Mouse (Mus musculus) C2C12 (cell line): ENCODE data around the gene Teddm1a. TPM values are rescaled to one million over a fixed set of nuclear protein-coding genes. Genes with fewer than 3 reads are reported as not detected.

ENCODE experiments used
- H3K27me3 ChIP-seq: one replicate; pipeline ENCODE4 v1.6.1; 2011; ENCODE audit not compliant: control insufficient read depth, insufficient read depth, insufficient read length
- H3K36me3 ChIP-seq: one replicate; pipeline ENCODE4 v1.6.1; 2011; ENCODE audit not compliant: control insufficient read depth, insufficient read depth
- H3K4me3 ChIP-seq: one replicate; pipeline ENCODE4 v1.5.1; 2011; ENCODE audit warnings: mild to moderate bottlenecking, control low read depth; ENCODE audit not compliant: poor library complexity, insufficient read depth, severe bottlenecking
- H3K79me2 ChIP-seq: one replicate; pipeline ENCODE4 v1.6.1; 2011; ENCODE audit not compliant: control insufficient read depth, insufficient read depth
- H3K79me3 ChIP-seq: one replicate; pipeline ENCODE4 v1.6.1; 2011; ENCODE audit warnings: low read depth, control low read depth
- H3ac ChIP-seq: one replicate; pipeline ENCODE3; 2011; ENCODE audit warnings: low read depth; ENCODE audit not compliant: control insufficient read depth, insufficient read length
- CEBPB ChIP-seq: IDR thresholded peaks from one replicate; pipeline ENCODE4 v1.6.1; 2011; ENCODE audit warnings: low read depth, mild to moderate bottlenecking, control low read depth, moderate library complexity
- CTCF ChIP-seq: IDR thresholded peaks from one replicate; pipeline ENCODE4 v1.5.1; 2011; ENCODE audit not compliant: control insufficient read depth, insufficient read depth, insufficient read length
- FOSL1 ChIP-seq: IDR thresholded peaks from one replicate; pipeline ENCODE4 v1.8.0; 2011; ENCODE audit warnings: mild to moderate bottlenecking, low read length; ENCODE audit not compliant: poor library complexity, insufficient read depth, severe bottlenecking
- MAX ChIP-seq: IDR thresholded peaks from one replicate; pipeline ENCODE4 v1.6.1; 2011; ENCODE audit warnings: mild to moderate bottlenecking, control low read depth
- MYOD1 ChIP-seq: IDR thresholded peaks from one replicate; pipeline ENCODE4 v1.6.1; 2011; ENCODE audit warnings: low read depth; ENCODE audit not compliant: control insufficient read depth, insufficient read length
- MYOG ChIP-seq: IDR thresholded peaks from one replicate; pipeline ENCODE4 v1.6.1; 2011; ENCODE audit not compliant: control insufficient read depth, insufficient read length; ENCODE audit errors: extremely low read depth
- USF1 ChIP-seq: IDR thresholded peaks from one replicate; pipeline ENCODE4 v1.6.1; 2011; ENCODE audit warnings: low read depth, mild to moderate bottlenecking, control low read depth, moderate library complexity
- microRNA-seq: library from miRNA; unstranded; fragments of <30 nt; microRNA quantifications from one replicate; pipeline ENCODE4, GENCODE M21; 2019; ENCODE audit warnings: borderline microRNAs expressed
- polyA plus RNA-seq: library from polyadenylated mRNA; unstranded; fragments of >200 nt; fragmentation: generic; extraction: Trizol; gene quantifications from one replicate; pipeline ENCODE4 v1.2.1, GENCODE M21; 2012; ENCODE audit warnings: missing spikeins

Teddm1a gene
- polyA plus RNA-seq, 1 experiment, result not detected

GRCm38 (mm10) chr1:153930431-153930830 lies 38.9 kb downstream of the Teddm1a start:
- Histone ChIP-seq H3ac (no peak overlapping the region), H3K36me3 (no peaks in the 10 kb centered on the region), H3K79me3 (no peaks in the 10 kb centered on the region), H3K27me3 (no peaks in the 10 kb centered on the region), H3K4me3 (no peak overlapping the region), H3K79me2 (no peaks in the 10 kb centered on the region)
- TF ChIP-seq CEBPB (no peak), FOSL1 (no peak), MYOD1 (no peak), CTCF (no peak)

GRCm38 (mm10) chr1:153933772-153934171 lies 42.2 kb downstream of the Teddm1a start:
- Histone ChIP-seq H3K4me3 (no peak overlapping the region), H3ac (no peak overlapping the region), H3K27me3 (no peaks in the 10 kb centered on the region), H3K79me3 (no peaks in the 10 kb centered on the region), H3K79me2 (no peaks in the 10 kb centered on the region), H3K36me3 (no peaks in the 10 kb centered on the region)
- TF ChIP-seq MAX, result no peak
- no peak for TF ChIP-seq MYOD1
- TF ChIP-seq USF1, result no peak

- H3K4me3 ChIP-seq, result no peak overlapping the region
Measured at GRCm38 (mm10) chr1:153935844-153936380, 44.4 kb downstream of the Teddm1a start.

GRCm38 (mm10) chr1:153937025-153937424 lies 45.5 kb downstream of the Teddm1a start:
- Histone ChIP-seq H3K27me3 (no peaks in the 10 kb centered on the region), H3K79me2 (no peaks in the 10 kb centered on the region), H3ac (no peak overlapping the region), H3K36me3 (no peaks in the 10 kb centered on the region), H3K4me3 (no peak overlapping the region), H3K79me3 (no peaks in the 10 kb centered on the region)
- no peak for TF ChIP-seq FOSL1
- no peak for TF ChIP-seq USF1
- TF ChIP-seq CEBPB, result no peak
- TF ChIP-seq MAX, result no peak
- TF ChIP-seq CTCF, result no peak
- TF ChIP-seq MYOG, result no peak
- no peak for TF ChIP-seq MYOD1

More at GRCm38 (mm10) chr1:153935844-153936380, 44.4 kb downstream of the Teddm1a start:
- no peaks in the 10 kb centered on the region for H3K79me3 ChIP-seq
- no peaks in the 10 kb centered on the region for H3K27me3 ChIP-seq
- H3ac ChIP-seq, result no peak overlapping the region
- TF ChIP-seq USF1, result no peak
- TF ChIP-seq MYOG, result no peak
- TF ChIP-seq FOSL1, result no peak
- TF ChIP-seq MYOD1, result no peak
- TF ChIP-seq CEBPB, result no peak
- no peak for TF ChIP-seq CTCF
- TF ChIP-seq MAX, result no peak
- no peaks in the 10 kb centered on the region for H3K36me3 ChIP-seq
- H3K79me2 ChIP-seq, result no peaks in the 10 kb centered on the region

GRCm38 (mm10) chr1:153940986-153941385 lies 49.4 kb downstream of the Teddm1a start:
- Histone ChIP-seq H3K36me3 (no peaks in the 10 kb centered on the region), H3K4me3 (no peak overlapping the region), H3ac (no peak overlapping the region), H3K27me3 (no peaks in the 10 kb centered on the region), H3K79me3 (no peaks in the 10 kb centered on the region), H3K79me2 (no peaks in the 10 kb centered on the region)
- no peak for TF ChIP-seq FOSL1
- no peak for TF ChIP-seq CEBPB
- no peak for TF ChIP-seq CTCF
- TF ChIP-seq USF1, result no peak
- TF ChIP-seq MYOG, result no peak
- no peak for TF ChIP-seq MAX
- no peak for TF ChIP-seq MYOD1

Small RNA genes lying within 50 kb of the gene (microRNA-seq; reads per million reads assigned to microRNA genes)
- gene Mir8114, result 13.9 reads per million, percentile 62 among the genes with 10 or more reads in this experiment

Other genes starting within 250 kb of the Teddm1a start
- gene Rgs8, start 238.7 kb upstream of the Teddm1a start, polyA plus RNA-seq, result under 0.01 TPM
- gene Rgs16, start 151.4 kb upstream of the Teddm1a start, polyA plus RNA-seq, result 2.8 TPM
- 0.07 TPM for gene Rnasel, start 142.3 kb upstream of the Teddm1a start, polyA plus RNA-seq
- not detected for gene Rgsl1, start 47.6 kb upstream of the Teddm1a start, polyA plus RNA-seq
- gene Teddm1b, start 17.4 kb upstream of the Teddm1a start, polyA plus RNA-seq, result 0.01 TPM
- 31.6 TPM for gene Glul, start 8.2 kb downstream of the Teddm1a start, polyA plus RNA-seq
- 0.06 TPM for gene Teddm2, start 8.5 kb downstream of the Teddm1a start, polyA plus RNA-seq